Mouse (Mus musculus) cortical plate, adult 2 months (tissue): ENCODE data around the gene Cs. TPM values are rescaled to one million over a fixed set of nuclear protein-coding genes. Genes with fewer than 3 reads are reported as not detected.

ENCODE experiments used
- H3K27ac ChIP-seq: fragments of 200-500 bp; 2 replicates; pipeline ENCODE4 v1.5.1; 2012; ENCODE audit warnings: low read length, control low read depth, inconsistent platforms; ENCODE audit not compliant: insufficient read depth
- H3K4me1 ChIP-seq: fragments of 200-500 bp; 2 replicates; pipeline ENCODE4 v1.6.1; 2011; ENCODE audit warnings: low read length; ENCODE audit not compliant: control insufficient read depth, insufficient read depth
- H3K4me3 ChIP-seq: fragments of 200-500 bp; 2 replicates; pipeline ENCODE4 v1.5.1; 2011; ENCODE audit warnings: mild to moderate bottlenecking, low read length, control low read depth; ENCODE audit not compliant: insufficient read depth
- CTCF ChIP-seq: fragments of 200-500 bp; IDR thresholded peaks from 2 replicates; pipeline ENCODE4 v1.5.1; 2011; ENCODE audit warnings: mild to moderate bottlenecking, control low read depth, low read length; ENCODE audit not compliant: insufficient read depth; ENCODE audit errors: extremely low read depth
- POLR2A ChIP-seq: fragments of 200-500 bp; IDR thresholded peaks from 2 replicates; pipeline ENCODE4 v1.6.1; 2011; ENCODE audit warnings: mild to moderate bottlenecking, low read length, control low read depth; ENCODE audit not compliant: insufficient read depth; ENCODE audit errors: extremely low read depth
- polyA plus RNA-seq: library from polyadenylated mRNA; depleted of rRNA; stranded (reverse); fragments of >200 nt; gene quantifications from 2 replicates; pipeline ENCODE4 v1.2.3, GENCODE M21; 2012

Gene Cs
- polyA plus RNA-seq, 1 experiment, result 233 TPM

GRCm38 (mm10) chr10:128361836-128362235, 24.3 kb downstream of the Cs start:
- Histone ChIP-seq H3K4me3 (no peak overlapping the region), H3K4me1 (no peaks in the 10 kb centered on the region), H3K27ac (no peak overlapping the region)
- no peak for TF ChIP-seq POLR2A
- no peak for TF ChIP-seq CTCF

- Histone ChIP-seq H3K27ac (no peak overlapping the region), H3K4me3 (no peak overlapping the region), H3K4me1 (peaks cover 2% of the 10 kb centered on the region; the same call in 1 of the 2 replicates)
- TF ChIP-seq POLR2A (no peak), CTCF (peak; percentile 24; the same call in 1 of the 2 replicates)
Observed at GRCm38 (mm10) chr10:128362568-128362967, 25.0 kb downstream of the Cs start.

DNA sequence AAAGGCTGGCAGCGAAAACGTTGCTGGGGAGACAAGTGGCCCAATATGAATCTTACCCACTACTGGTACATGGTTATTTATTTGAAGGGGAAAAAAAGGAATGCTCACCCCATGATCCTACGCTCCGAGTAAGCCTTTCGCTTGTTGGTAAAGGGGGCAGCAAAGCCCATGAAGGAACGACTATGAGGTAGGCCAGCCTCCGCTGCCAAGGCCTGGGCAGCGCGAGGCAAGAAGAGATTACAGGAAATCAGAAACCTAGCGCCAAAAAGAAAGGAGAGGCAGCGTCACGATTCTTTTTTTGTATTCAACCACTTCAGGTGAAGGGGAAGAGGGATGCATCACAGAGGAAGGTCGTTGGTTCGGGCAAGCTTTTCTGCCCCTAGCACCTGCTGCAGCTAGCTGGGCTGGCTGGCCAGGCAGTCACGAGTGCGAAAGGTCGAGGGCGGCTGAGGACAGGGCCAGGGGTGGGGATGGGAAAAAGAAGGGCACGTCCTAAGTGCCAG, 30.4 kb downstream of the Cs start:
- TF ChIP-seq POLR2A (no peak), CTCF (no peak)
- H3K4me3 ChIP-seq, result peak overlapping the region; percentile 87
- peak overlapping the region; percentile 91 for H3K27ac ChIP-seq
- peaks cover 2% of the 10 kb centered on the region; the same call in 1 of the 2 replicates for H3K4me1 ChIP-seq

DNA sequence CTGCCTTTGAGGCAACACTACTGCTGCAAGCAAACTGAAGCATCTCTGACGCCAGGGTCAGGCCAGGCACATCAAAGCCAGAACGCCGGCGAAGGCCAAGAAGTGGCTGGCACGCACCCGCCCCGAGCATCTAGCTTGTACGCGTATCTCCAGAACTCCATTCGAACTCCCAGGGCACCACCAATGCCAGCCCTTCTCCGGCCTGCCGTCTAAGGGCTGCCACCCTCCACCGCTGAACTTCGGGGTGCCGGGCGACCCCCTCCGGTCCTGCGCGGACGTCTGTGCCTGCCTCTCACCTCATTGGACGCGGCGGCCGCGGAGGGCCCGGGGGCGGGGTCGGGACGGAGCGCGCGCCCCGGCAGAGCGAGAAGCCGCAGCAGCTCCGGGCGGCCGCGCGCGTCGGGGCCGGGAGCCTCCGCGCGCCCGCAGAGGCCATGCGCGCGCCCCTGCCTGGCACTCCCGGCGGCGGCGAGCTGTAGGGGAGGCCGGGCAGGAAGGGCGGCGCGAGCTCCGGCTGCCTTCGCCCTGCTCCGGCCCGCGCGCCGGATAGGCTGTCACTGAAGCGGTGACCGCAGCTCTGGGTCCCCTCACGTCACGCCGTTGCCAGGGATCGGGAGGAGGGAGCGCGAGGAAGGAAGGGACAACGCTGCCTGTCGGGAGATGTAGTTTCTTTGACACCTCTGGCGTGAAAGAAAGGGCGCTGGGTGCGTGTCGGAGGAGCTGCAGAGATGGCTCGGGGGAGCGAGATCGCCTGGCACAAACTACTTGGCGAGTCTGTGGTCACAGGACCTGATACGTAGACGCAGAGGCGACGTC, 31.1 kb downstream of the Cs start, which contains the start of gene Coq10a:
Coq10a (minus strand) TSS at position 596 of the 816 bp plus-strand sequence.
- H3K4me1 ChIP-seq, result peaks cover 2% of the 10 kb centered on the region; the same call in 1 of the 2 replicates
- peak within 1 kb of the TSS; percentile 87 for H3K4me3 ChIP-seq
- no peak for TF ChIP-seq CTCF
- TF ChIP-seq POLR2A, result peak; percentile 91; the same call in 1 of the 2 replicates
- H3K27ac ChIP-seq, result peak within 1 kb of the TSS; percentile 91

DNA sequence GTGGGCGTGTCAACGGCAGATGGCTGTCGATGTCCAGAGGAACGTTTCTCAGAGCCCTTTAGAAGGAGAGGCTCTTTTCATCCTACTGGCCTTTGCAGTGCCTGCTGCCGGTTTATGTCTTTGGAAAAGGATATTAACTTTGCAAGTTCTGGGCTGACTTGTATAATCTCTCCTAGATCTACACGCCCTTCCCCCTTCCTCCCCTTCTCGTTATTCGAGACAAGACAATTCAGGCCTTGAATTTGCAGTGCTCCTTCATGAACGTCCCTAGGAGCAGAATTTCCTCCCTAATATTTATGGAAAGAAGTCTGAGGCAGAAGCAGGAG, 31.6 kb downstream of the Cs start:
- peaks cover 2% of the 10 kb centered on the region; the same call in 1 of the 2 replicates for H3K4me1 ChIP-seq
- peak overlapping the region; percentile 88 for H3K27ac ChIP-seq
- peak overlapping the region; percentile 87 for H3K4me3 ChIP-seq
- no peak for TF ChIP-seq CTCF
- no peak; the same call in 1 of the 2 replicates for TF ChIP-seq POLR2A

GRCm38 (mm10) chr10:128369599-128369998, 32.1 kb downstream of the Cs start:
- peak overlapping the region; percentile 88 for H3K27ac ChIP-seq
- TF ChIP-seq CTCF (no peak), POLR2A (no peak)
- peak overlapping the region; percentile 87; the same call in 1 of the 2 replicates for H3K4me3 ChIP-seq
- peaks cover 2% of the 10 kb centered on the region; the same call in 1 of the 2 replicates for H3K4me1 ChIP-seq

- peaks cover 2% of the 10 kb centered on the region; the same call in 1 of the 2 replicates for H3K4me1 ChIP-seq
- no peak overlapping the region for H3K27ac ChIP-seq
- no peak overlapping the region for H3K4me3 ChIP-seq
- TF ChIP-seq CTCF, result no peak
- no peak for TF ChIP-seq POLR2A
Observed at GRCm38 (mm10) chr10:128370021-128370420, 32.5 kb downstream of the Cs start.

DNA sequence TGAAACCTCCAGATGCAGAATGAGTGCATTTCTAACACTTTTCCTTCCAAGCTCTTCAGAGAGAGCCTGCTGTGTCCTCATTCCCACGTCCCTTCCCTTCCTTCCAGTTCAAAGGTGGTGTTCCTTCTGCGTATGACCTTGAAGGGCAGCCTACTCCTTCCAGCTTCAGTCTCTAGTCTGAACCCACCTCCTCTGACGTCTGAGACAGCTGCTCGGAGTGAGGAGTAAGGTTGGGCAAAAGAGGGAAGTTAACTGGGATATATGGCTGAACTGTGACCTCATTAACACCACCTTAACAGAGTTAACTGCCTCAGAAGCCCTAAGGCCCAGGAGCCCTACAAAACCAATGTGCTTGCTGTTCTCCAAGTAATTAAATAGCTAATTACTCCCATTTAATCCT, 33.1 kb downstream of the Cs start:
- Histone ChIP-seq H3K4me1 (peaks cover 2% of the 10 kb centered on the region; the same call in 1 of the 2 replicates), H3K27ac (no peak overlapping the region), H3K4me3 (no peak overlapping the region)
- TF ChIP-seq CTCF, result no peak
- TF ChIP-seq POLR2A, result no peak

- TF ChIP-seq POLR2A (no peak), CTCF (no peak)
- Histone ChIP-seq H3K27ac (no peak overlapping the region), H3K4me1 (peaks cover 2% of the 10 kb centered on the region; the same call in 1 of the 2 replicates), H3K4me3 (no peak overlapping the region)
Observed at GRCm38 (mm10) chr10:128372142-128372541, 34.6 kb downstream of the Cs start.
